Mouse (Mus musculus): ENCODE measurements around the gene Mvd. TPM values are rescaled to one million over a fixed set of nuclear protein-coding genes. Genes with fewer than 3 reads are reported as not detected.

Mvd gene
- polyA plus RNA-seq, 1 experiment from 2014 or later, result 39.7 TPM

- Histone ChIP-seq H3K4me2 (replicated peaks) (peak overlapping the region; percentile 91), H3K4me1 (peaks cover 22% of the 10 kb centered on the region), H3K36me3 (peaks cover 50% of the 10 kb centered on the region), H3K4me3 (peak overlapping the region; percentile 63; the same call in 1 of the 2 replicates), H3K27ac (0 out of 2 replicates have a peak overlapping the region, but pooled peaks have one; percentile 6), H3K27me3 (no peaks in the 10 kb centered on the region), H3K9ac (no peak overlapping the region; the same call in 1 of the 2 replicates), H3K9me3 (no peaks in the 10 kb centered on the region)
- WGBS, result 67% methylated on average over 11 of the region's 11 CpGs
- ATAC-seq (ENCODE audit: low FRiP score, low read depth), result peak; percentile 17; the same call in 1 of the 2 replicates
Observed at GRCm38 (mm10) chr8:122433269-122433905, 9.8 kb downstream of the Mvd start.

GRCm38 (mm10) chr8:122432443-122433268 is 10.6 kb downstream of the Mvd start, which contains the start of gene Cyba:
TSS of gene Cyba (minus strand) at chr8:122432930.
- Histone ChIP-seq H3K27ac (peak within 1 kb of the TSS; percentile 61), H3K4me1 (peaks cover 22% of the 10 kb centered on the region), H3K36me3 (peaks cover 43% of the 10 kb centered on the region), H3K4me3 (peak within 1 kb of the TSS; percentile 63), H3K9me3 (no peaks in the 10 kb centered on the region), H3K9ac (peak within 1 kb of the TSS; percentile 85), H3K4me2 (replicated peaks) (peak within 1 kb of the TSS; percentile 91), H3K27me3 (no peaks in the 10 kb centered on the region)
- WGBS, result 5% methylated on average over 43 of the region's 45 CpGs
- ATAC-seq (ENCODE audit: low FRiP score, low read depth), result peak; percentile 83

- no peaks in the 10 kb centered on the region for H3K27me3 ChIP-seq
- peak overlapping the region; percentile 63 for H3K4me3 ChIP-seq
- peak overlapping the region; percentile 61 for H3K27ac ChIP-seq
- H3K36me3 ChIP-seq, result peaks cover 35% of the 10 kb centered on the region
- ATAC-seq (ENCODE audit: low FRiP score, low read depth), result peak; percentile 9; the same call in 1 of the 2 replicates
- 33% methylated on average over 18 of the region's 18 CpGs for WGBS
- no peaks in the 10 kb centered on the region for H3K9me3 ChIP-seq
- peaks cover 22% of the 10 kb centered on the region for H3K4me1 ChIP-seq
- H3K9ac ChIP-seq, result peak overlapping the region; percentile 85
- H3K4me2 ChIP-seq (replicated peaks), result peak overlapping the region; percentile 91
Observed at GRCm38 (mm10) chr8:122431694-122432442, 11.4 kb downstream of the Mvd start.

DNA sequence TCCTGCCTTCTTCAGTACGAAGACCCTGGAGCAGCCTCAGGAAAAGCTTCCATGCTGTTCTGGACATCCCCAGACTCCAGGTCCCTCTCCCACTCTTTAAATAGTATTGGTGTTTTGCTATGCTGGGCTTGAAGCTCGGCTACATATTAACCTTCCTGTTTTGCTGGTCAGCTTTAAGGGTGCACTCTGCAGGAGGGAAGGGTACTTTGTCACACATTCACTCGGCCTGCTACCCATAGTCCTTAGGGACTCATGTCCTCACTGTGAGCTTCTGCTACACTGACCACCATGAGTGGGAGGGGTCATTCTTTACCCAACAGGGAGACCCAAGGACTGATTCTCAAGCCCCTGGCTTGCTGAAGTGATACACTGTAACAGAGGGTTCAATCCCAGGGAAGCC is 12.6 kb downstream of the Mvd start:
- no peaks in the 10 kb centered on the region for H3K9me3 ChIP-seq
- H3K4me3 ChIP-seq, result no peak overlapping the region
- no peak for ATAC-seq (ENCODE audit: low FRiP score, low read depth)
- peaks cover 22% of the 10 kb centered on the region for H3K4me1 ChIP-seq
- WGBS, result 79% methylated on average over 3 of the region's 3 CpGs
- H3K4me2 ChIP-seq (replicated peaks), result no peak overlapping the region
- no peak overlapping the region for H3K27ac ChIP-seq
- no peak overlapping the region for H3K9ac ChIP-seq
- H3K36me3 ChIP-seq, result peaks cover 30% of the 10 kb centered on the region
- H3K27me3 ChIP-seq, result no peaks in the 10 kb centered on the region

DNA sequence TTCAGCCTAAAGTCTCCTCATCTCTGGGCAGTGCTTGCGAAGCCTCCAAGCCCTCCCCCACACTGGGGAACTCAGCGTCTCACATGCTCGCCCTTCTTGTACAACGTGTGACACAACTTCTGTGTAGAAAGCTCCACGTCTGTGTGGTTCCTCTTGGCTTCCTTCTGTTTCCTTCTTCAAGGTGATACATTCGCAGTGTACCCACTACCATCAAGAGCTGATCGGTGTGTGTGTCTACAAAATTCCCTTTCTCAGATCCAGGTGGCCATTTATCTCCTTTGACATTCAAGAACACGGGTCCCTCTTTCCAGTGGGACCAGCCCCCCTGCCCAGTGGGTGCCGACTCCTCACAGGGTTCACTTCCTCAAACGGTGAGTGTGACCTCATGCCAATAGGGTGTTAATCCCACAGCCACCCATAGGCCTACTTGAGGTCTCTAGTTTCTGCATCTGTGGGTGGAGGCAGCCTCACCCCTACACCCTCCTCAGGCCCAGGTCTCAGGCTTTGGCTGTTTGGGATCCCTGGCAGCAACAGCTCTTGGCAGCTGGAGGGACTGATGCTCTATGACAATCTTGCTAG is 13.1 kb downstream of the Mvd start:
- H3K4me2 ChIP-seq (replicated peaks), result no peak overlapping the region
- 83% methylated on average over 10 of the region's 10 CpGs for WGBS

GRCm38 (mm10) chr8:122428163-122428562 is 15.1 kb downstream of the Mvd start:
- WGBS, result 90% methylated on average over 9 of the region's 9 CpGs
- H3K36me3 ChIP-seq, result peaks cover 21% of the 10 kb centered on the region
- H3K27ac ChIP-seq, result no peak overlapping the region
- no peak overlapping the region for H3K4me2 ChIP-seq (replicated peaks)
- no peaks in the 10 kb centered on the region for H3K9me3 ChIP-seq
- no peak overlapping the region for H3K9ac ChIP-seq
- H3K4me1 ChIP-seq, result peaks cover 20% of the 10 kb centered on the region
- ATAC-seq (ENCODE audit: low FRiP score, low read depth), result no peak
- H3K27me3 ChIP-seq, result no peaks in the 10 kb centered on the region
- no peak overlapping the region for H3K4me3 ChIP-seq

More for the DNA sequence above, 13.1 kb downstream of the Mvd start:
- peaks cover 22% of the 10 kb centered on the region for H3K4me1 ChIP-seq
- ATAC-seq (ENCODE audit: low FRiP score, low read depth), result no peak
- H3K4me3 ChIP-seq, result no peak overlapping the region
- H3K9me3 ChIP-seq, result no peaks in the 10 kb centered on the region
- H3K27ac ChIP-seq, result no peak overlapping the region
- no peak overlapping the region for H3K9ac ChIP-seq
- no peaks in the 10 kb centered on the region for H3K27me3 ChIP-seq
- H3K36me3 ChIP-seq, result peaks cover 30% of the 10 kb centered on the region

DNA sequence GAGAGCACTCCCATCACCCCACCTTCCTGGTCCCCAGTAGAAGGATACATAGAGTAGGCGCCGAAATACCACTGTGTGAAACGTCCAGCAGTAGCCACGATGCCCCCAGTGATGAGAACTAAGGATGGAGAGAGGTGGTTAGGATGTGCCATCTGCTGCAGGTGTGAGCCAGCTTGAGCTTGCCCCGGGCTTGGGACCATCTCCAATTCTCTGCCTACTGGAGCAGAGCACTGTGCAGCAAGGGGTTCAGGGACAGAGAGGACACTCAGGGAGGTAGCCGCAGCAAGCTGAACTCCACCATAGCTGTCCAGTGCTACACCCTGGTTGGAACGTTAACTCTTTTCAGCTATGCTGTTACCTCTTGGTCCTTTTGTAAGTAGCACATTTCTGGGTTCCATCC is 15.6 kb downstream of the Mvd start:
- Histone ChIP-seq H3K9ac (no peak overlapping the region), H3K4me3 (no peak overlapping the region), H3K9me3 (no peaks in the 10 kb centered on the region), H3K4me2 (replicated peaks) (no peak overlapping the region), H3K27ac (no peak overlapping the region), H3K27me3 (no peaks in the 10 kb centered on the region), H3K4me1 (peaks cover 15% of the 10 kb centered on the region), H3K36me3 (peaks cover 21% of the 10 kb centered on the region)
- WGBS, result 93% methylated on average over 7 of the region's 7 CpGs
- no peak for ATAC-seq (ENCODE audit: low FRiP score, low read depth)

GRCm38 (mm10) chr8:122426145-122426544 is 17.1 kb downstream of the Mvd start:
- H3K4me3 ChIP-seq, result no peak overlapping the region
- H3K4me2 ChIP-seq (replicated peaks), result no peak overlapping the region
- 72% methylated on average over 9 of the region's 9 CpGs for WGBS

GRCm38 (mm10) chr8:122423659-122424058 is 19.6 kb downstream of the Mvd start:
- no peaks in the 10 kb centered on the region for H3K9me3 ChIP-seq
- peaks cover 29% of the 10 kb centered on the region for H3K36me3 ChIP-seq
- no peak overlapping the region for H3K4me2 ChIP-seq (replicated peaks)
- no peak overlapping the region for H3K9ac ChIP-seq
- H3K27me3 ChIP-seq, result no peaks in the 10 kb centered on the region
- no peak for ATAC-seq (ENCODE audit: low FRiP score, low read depth)
- 42% methylated on average over 5 of the region's 5 CpGs for WGBS
- no peak overlapping the region for H3K27ac ChIP-seq
- no peaks in the 10 kb centered on the region for H3K4me1 ChIP-seq
- H3K4me3 ChIP-seq, result no peak overlapping the region

More at GRCm38 (mm10) chr8:122426145-122426544, 17.1 kb downstream of the Mvd start:
- no peak overlapping the region for H3K27ac ChIP-seq
- peaks cover under 1% of the 10 kb centered on the region; the same call in 1 of the 2 replicates for H3K4me1 ChIP-seq
- no peaks in the 10 kb centered on the region for H3K9me3 ChIP-seq
- ATAC-seq (ENCODE audit: low FRiP score, low read depth), result no peak
- H3K27me3 ChIP-seq, result no peaks in the 10 kb centered on the region
- H3K9ac ChIP-seq, result no peak overlapping the region
- H3K36me3 ChIP-seq, result peaks cover 21% of the 10 kb centered on the region

GRCm38 (mm10) chr8:122423217-122423616 is 20.0 kb downstream of the Mvd start:
- Histone ChIP-seq H3K36me3 (peaks cover 34% of the 10 kb centered on the region), H3K4me1 (no peaks in the 10 kb centered on the region), H3K4me3 (no peak overlapping the region), H3K9ac (no peak overlapping the region), H3K27me3 (no peaks in the 10 kb centered on the region), H3K27ac (no peak overlapping the region), H3K9me3 (no peaks in the 10 kb centered on the region), H3K4me2 (replicated peaks) (no peak overlapping the region)
- no peak for ATAC-seq (ENCODE audit: low FRiP score, low read depth)
- 85% methylated on average over 24 of the region's 24 CpGs for WGBS

- no peaks in the 10 kb centered on the region for H3K27me3 ChIP-seq
- no peaks in the 10 kb centered on the region for H3K9me3 ChIP-seq
- no peaks in the 10 kb centered on the region for H3K4me1 ChIP-seq
- WGBS, result 80% methylated on average over 14 of the region's 14 CpGs
- ATAC-seq (ENCODE audit: low FRiP score, low read depth), result no peak
- H3K36me3 ChIP-seq, result peaks cover 49% of the 10 kb centered on the region
- no peak within 1 kb of the TSS for H3K9ac ChIP-seq
- no peak within 1 kb of the TSS for H3K27ac ChIP-seq
- no peak within 1 kb of the TSS for H3K4me2 ChIP-seq (replicated peaks)
- H3K4me3 ChIP-seq, result no peak within 1 kb of the TSS
Observed at GRCm38 (mm10) chr8:122421376-122422070, 21.7 kb downstream of the Mvd start, which contains the start of gene Il17c. TSS of gene Il17c (plus strand) at chr8:122422020.
